Mouse (Mus musculus) ES-CJ7 (cell line): Measurements from ENCODE around the gene Fkbp4.

Experiments
- DNase-seq: peaks from one replicate; pipeline ENCODE4 v3.0.0; 2011; ENCODE audit warnings: low read depth, low spot score

Gene Fkbp4

GRCm38 (mm10) chr6:128438317-128438870, at the start of gene Fkbp4:
Fkbp4 (minus strand) TSS chr6:128438677.
- peak; percentile 90 for DNase-seq

- DNase-seq: no peak
These were observed 49.3 kb upstream of the Fkbp4 start for GRCm38 (mm10) chr6:128487736-128488135.

- DNase-seq: peak; percentile 99
These were observed 41.3 kb upstream of the Fkbp4 start for GRCm38 (mm10) chr6:128479463-128480454.

GRCm38 (mm10) chr6:128477495-128477894, 39.0 kb upstream of the Fkbp4 start:
- DNase-seq: no peak

- DNase-seq: no peak
These were observed 35.6 kb upstream of the Fkbp4 start for GRCm38 (mm10) chr6:128474112-128474511.

GRCm38 (mm10) chr6:128469451-128469850, 31.0 kb upstream of the Fkbp4 start:
- DNase-seq: peak; percentile 76

- DNase-seq: peak; percentile 84
These were observed 28.8 kb upstream of the Fkbp4 start for GRCm38 (mm10) chr6:128467298-128467697.

- DNase-seq: no peak
These were observed 28.1 kb upstream of the Fkbp4 start for GRCm38 (mm10) chr6:128466563-128466962.

- DNase-seq: peak; percentile 95
These were observed 27.6 kb upstream of the Fkbp4 start for GRCm38 (mm10) chr6:128466043-128466442.

- no peak for DNase-seq
These were observed 26.5 kb upstream of the Fkbp4 start for GRCm38 (mm10) chr6:128464996-128465395.

- DNase-seq: no peak
These were observed 23.1 kb upstream of the Fkbp4 start for GRCm38 (mm10) chr6:128461606-128462005.

- DNase-seq: peak; percentile 90
These were observed 22.4 kb upstream of the Fkbp4 start for GRCm38 (mm10) chr6:128460729-128461503.

GRCm38 (mm10) chr6:128460321-128460720, 21.8 kb upstream of the Fkbp4 start:
- DNase-seq: peak; percentile 63

- DNase-seq: no peak
These were observed 18.7 kb upstream of the Fkbp4 start for GRCm38 (mm10) chr6:128457186-128457585.

- no peak for DNase-seq
These were observed 17.5 kb upstream of the Fkbp4 start for GRCm38 (mm10) chr6:128455835-128456605.

- DNase-seq: no peak
These were observed 8.6 kb upstream of the Fkbp4 start for GRCm38 (mm10) chr6:128447063-128447462.

- peak; percentile 96 for DNase-seq
These were observed 7.5 kb upstream of the Fkbp4 start for GRCm38 (mm10) chr6:128445761-128446535.

- DNase-seq: peak; percentile 63
These were observed 1.8 kb upstream of the Fkbp4 start for GRCm38 (mm10) chr6:128440238-128440637.

- DNase-seq: no peak
These were observed 429 bp upstream of the Fkbp4 start for GRCm38 (mm10) chr6:128438871-128439341.

GRCm38 (mm10) chr6:128437731-128438316, 653 bp downstream of the Fkbp4 start:
- peak; percentile 64 for DNase-seq
